Mouse (Mus musculus) CH12.LX (cell line): ENCODE measurements around the gene Sh2d6. TPM values are rescaled to one million over a fixed set of nuclear protein-coding genes. Genes with fewer than 3 reads are reported as not detected.

Source experiments
- DNase-seq: peaks from one replicate; pipeline ENCODE4 v3.0.0-alpha.2; 2013; ENCODE audit errors: extremely low read depth
- H3K27ac ChIP-seq: 2 replicates; pipeline ENCODE4 v1.5.1; 2012; ENCODE audit warnings: low read depth, mild to moderate bottlenecking, control low read depth, moderate library complexity; ENCODE audit not compliant: insufficient read depth
- H3K27me3 ChIP-seq: replicated peaks from 2 replicates; pipeline ENCODE3; 2012; ENCODE audit warnings: inconsistent platforms
- H3K36me3 ChIP-seq, 2 experiments: replicated peaks in 1 of 2; 2 replicates each; pipeline versions ENCODE3 to v1.6.1; 2012; ENCODE audit warnings: inconsistent platforms in 1 of 2, low read length in 1 of 2, mild to moderate bottlenecking in 1 of 2, mixed read lengths in 1 of 2, moderate library complexity in 1 of 2; ENCODE audit not compliant: control insufficient read depth in 1 of 2, insufficient read depth in 1 of 2
- H3K4me1 ChIP-seq, 2 experiments: 2 replicates each; pipeline ENCODE4 v1.6.1; 2012; ENCODE audit warnings: inconsistent platforms in 1 of 2, moderate library complexity in 1 of 2; ENCODE audit not compliant: insufficient read depth in 2 of 2, control insufficient read depth in 1 of 2
- H3K4me2 ChIP-seq: 2 replicates; pipeline ENCODE4 v1.6.1; 2012; ENCODE audit warnings: low read depth, mild to moderate bottlenecking, control low read depth; ENCODE audit not compliant: poor library complexity, insufficient read depth, severe bottlenecking
- H3K4me3 ChIP-seq, 3 experiments: fragments of 150-350 bp in 1 of 3; sonication (generic) in 1 of 3; replicated peaks in 1 of 3; 2 replicates each; pipeline versions ENCODE3 to v1.5.1; 2011 to 2012; ENCODE audit warnings: low read depth in 2 of 3, low read length in 2 of 3, mild to moderate bottlenecking in 2 of 3, moderate library complexity in 2 of 3, control low read depth in 1 of 3, improper control_type of control experiment in 1 of 3, inconsistent platforms in 1 of 3, mixed read lengths in 1 of 3; ENCODE audit not compliant: poor library complexity in 1 of 3
- H3K79me2 ChIP-seq: replicated peaks from 2 replicates; pipeline ENCODE4 v1.6.1; 2012; ENCODE audit warnings: mild to moderate bottlenecking, moderate library complexity; ENCODE audit not compliant: control insufficient read depth, poor library complexity, insufficient read depth, severe bottlenecking; ENCODE audit errors: extremely low read depth
- H3K9ac ChIP-seq: 2 replicates; pipeline ENCODE4 v1.6.1; 2012; ENCODE audit warnings: low read depth, mild to moderate bottlenecking, control low read depth, moderate library complexity; ENCODE audit not compliant: insufficient read depth
- H3K9me3 ChIP-seq: replicated peaks from 2 replicates; pipeline ENCODE3; 2012; ENCODE audit warnings: low read length, inconsistent platforms, mixed read lengths
- BHLHE40 ChIP-seq: IDR thresholded peaks from 2 replicates; pipeline ENCODE4 v1.6.1; 2011; ENCODE audit warnings: mild to moderate bottlenecking, low read depth, low read length, improper control_type of control experiment
- CHD1 ChIP-seq: IDR thresholded peaks from 2 replicates; pipeline ENCODE4 v1.6.1; 2012; ENCODE audit warnings: low read depth, low read length, improper control_type of control experiment, inconsistent platforms
- CHD2 ChIP-seq: IDR thresholded peaks from 2 replicates; pipeline ENCODE4 v1.6.1; 2011; ENCODE audit warnings: low read length, improper control_type of control experiment
- CTCF ChIP-seq, 2 experiments: IDR thresholded peaks in 1 of 2; conservative IDR thresholded peaks in 1 of 2; 2 replicates each; pipeline ENCODE4 v1.5.1; 2011 to 2012; ENCODE audit warnings: low read depth in 2 of 2, low read length in 2 of 2, improper control_type of control experiment in 1 of 2, inconsistent platforms in 1 of 2, mild to moderate bottlenecking in 1 of 2, moderate library complexity in 1 of 2
- E2F4 ChIP-seq: IDR thresholded peaks from 2 replicates; pipeline ENCODE4 v1.6.1; 2011; ENCODE audit warnings: low read depth, low read length, improper control_type of control experiment; ENCODE audit not compliant: insufficient replicate concordance
- ELF1 ChIP-seq: IDR thresholded peaks from 2 replicates; pipeline ENCODE4 v1.6.1; 2014; ENCODE audit warnings: low read depth, mild to moderate bottlenecking, inconsistent platforms, low read length, improper control_type of control experiment
- EP300 ChIP-seq: IDR thresholded peaks from 2 replicates; pipeline ENCODE4 v1.6.1; 2011; ENCODE audit warnings: low read length, improper control_type of control experiment
- GABPA ChIP-seq: IDR thresholded peaks from 2 replicates; pipeline ENCODE4 v1.6.1; 2012; ENCODE audit warnings: low read depth, low read length, improper control_type of control experiment, inconsistent platforms; ENCODE audit not compliant: insufficient replicate concordance
- HCFC1 ChIP-seq: IDR thresholded peaks from 2 replicates; pipeline ENCODE4 v1.6.1; 2012; ENCODE audit warnings: low read depth, mild to moderate bottlenecking, inconsistent platforms, low read length, improper control_type of control experiment
- IRF4 ChIP-seq: IDR thresholded peaks from 2 replicates; pipeline ENCODE4 v1.6.1; 2014; ENCODE audit warnings: low read depth, mild to moderate bottlenecking, inconsistent platforms, low read length, improper control_type of control experiment
- JUN ChIP-seq: IDR thresholded peaks from 2 replicates; pipeline ENCODE4 v1.6.1; 2011; ENCODE audit warnings: low read depth, mild to moderate bottlenecking, low read length, improper control_type of control experiment, moderate library complexity; ENCODE audit not compliant: insufficient read depth
- MAFK ChIP-seq: IDR thresholded peaks from 2 replicates; pipeline ENCODE4 v1.6.1; 2011; ENCODE audit warnings: low read length, improper control_type of control experiment; ENCODE audit not compliant: insufficient replicate concordance
- MAX ChIP-seq: IDR thresholded peaks from 2 replicates; pipeline ENCODE4 v1.6.1; 2011; ENCODE audit warnings: low read length, improper control_type of control experiment
- MEF2A ChIP-seq: IDR thresholded peaks from 2 replicates; pipeline ENCODE4 v1.6.1; 2014; ENCODE audit warnings: low read depth, mild to moderate bottlenecking, inconsistent platforms, low read length, improper control_type of control experiment, borderline replicate concordance
- MXI1 ChIP-seq: IDR thresholded peaks from 2 replicates; pipeline ENCODE4 v1.6.1; 2011; ENCODE audit warnings: mild to moderate bottlenecking, low read depth, low read length, improper control_type of control experiment
- NELFE ChIP-seq: IDR thresholded peaks from 2 replicates; pipeline ENCODE4 v1.6.1; 2011; ENCODE audit warnings: low read depth, low read length, improper control_type of control experiment
- NRF1 ChIP-seq: IDR thresholded peaks from 2 replicates; pipeline ENCODE4 v1.6.1; 2014; ENCODE audit warnings: low read depth, mild to moderate bottlenecking, inconsistent platforms, low read length, improper control_type of control experiment, moderate library complexity
- PAX5 ChIP-seq: IDR thresholded peaks from 2 replicates; pipeline ENCODE4 v1.6.1; 2012; ENCODE audit warnings: low read length, inconsistent platforms, mixed read lengths
- POLR2A ChIP-seq: IDR thresholded peaks from 2 replicates; pipeline ENCODE4 v1.6.1; 2011; ENCODE audit warnings: low read depth, mild to moderate bottlenecking, improper control_type of control experiment, low read length
- POLR2AphosphoS2 ChIP-seq: IDR thresholded peaks from 2 replicates; pipeline ENCODE4 v1.6.1; 2011; ENCODE audit warnings: low read depth, low read length, improper control_type of control experiment
- RAD21 ChIP-seq: IDR thresholded peaks from 2 replicates; pipeline ENCODE4 v1.6.1; 2011; ENCODE audit warnings: low read depth, mild to moderate bottlenecking, low read length, improper control_type of control experiment, moderate library complexity
- SIN3A ChIP-seq: IDR thresholded peaks from 2 replicates; pipeline ENCODE4 v1.6.1; 2012; ENCODE audit warnings: low read length, improper control_type of control experiment, inconsistent platforms
- SMC3 ChIP-seq: IDR thresholded peaks from 2 replicates; pipeline ENCODE4 v1.6.1; 2011; ENCODE audit warnings: low read depth, low read length, improper control_type of control experiment
- TBP ChIP-seq: conservative IDR thresholded peaks from 2 replicates; pipeline ENCODE4 v1.6.1; 2011; ENCODE audit warnings: low read depth, low read length, improper control_type of control experiment
- UBTF ChIP-seq: IDR thresholded peaks from 2 replicates; pipeline ENCODE4 v1.6.1; 2012; ENCODE audit warnings: low read depth, mild to moderate bottlenecking, inconsistent platforms, low read length, improper control_type of control experiment, moderate library complexity
- USF1 ChIP-seq: IDR thresholded peaks from 2 replicates; pipeline ENCODE4 v1.6.1; 2014; ENCODE audit warnings: low read depth, mild to moderate bottlenecking, inconsistent platforms, low read length, improper control_type of control experiment
- USF2 ChIP-seq: conservative IDR thresholded peaks from 2 replicates; pipeline ENCODE4 v1.6.1; 2011; ENCODE audit warnings: low read depth, low read length, improper control_type of control experiment
- ZC3H11A ChIP-seq: IDR thresholded peaks from 2 replicates; pipeline ENCODE4 v1.6.1; 2012; ENCODE audit warnings: low read depth, mild to moderate bottlenecking, inconsistent platforms, low read length, improper control_type of control experiment
- ZKSCAN1 ChIP-seq: IDR thresholded peaks from 2 replicates; pipeline ENCODE4 v1.6.1; 2012; ENCODE audit warnings: low read depth, inconsistent platforms, low read length, improper control_type of control experiment, borderline replicate concordance
- ZNF384 ChIP-seq: IDR thresholded peaks from 2 replicates; pipeline ENCODE4 v1.6.1; 2012; ENCODE audit warnings: low read depth, low read length, improper control_type of control experiment, inconsistent platforms
- dilution Hi-C: fragments of 300-500 bp; cut with MboI; formaldehyde crosslinking; loops from 2 replicates; pipeline ENCODE4 v1.14.3; 2020; ENCODE audit warnings: low sequenced_read_pairs; ENCODE audit not compliant: extremely low pct_unique_long_range_greater_than_20kb, extremely low pct_ligation_motif_present
- in situ Hi-C: fragments of 300-500 bp; cut with MboI; formaldehyde crosslinking; loops from 3 replicates; pipeline ENCODE4 v1.14.3; 2019; ENCODE audit warnings: low sequenced_read_pairs, low pct_ligation_motif_present, low pct_unique_long_range_greater_than_20kb, mixed read lengths
- polyA plus RNA-seq: library from polyadenylated mRNA; unstranded; fragments of >175 nt; gene quantifications from 2 replicates; pipeline ENCODE4 v1.2.1, GENCODE M21; 2012; ENCODE audit warnings: low read depth; ENCODE audit not compliant: insufficient read length
- total RNA-seq, 2 experiments: library from RNA; depleted of rRNA; stranded (reverse); fragments of 300-350 nt in 1 of 2; fragments of >200 nt in 1 of 2; gene quantifications; 2 replicates each; pipeline ENCODE4 v1.2.3; 2012 to 2014

Sh2d6 gene
- total and polyA plus RNA-seq, 3 experiments, result 0.78 to 4.9 (median 1.7) TPM

GRCm38 (mm10) chr6:72518842-72519241 lies 2.7 kb downstream of the Sh2d6 start:
- no peak overlapping the region for H3K4me2 ChIP-seq
- no peaks in the 10 kb centered on the region for H3K9me3 ChIP-seq
- H3K27ac ChIP-seq, result no peak overlapping the region
- dilution Hi-C loops, result no loop called here
- H3K9ac ChIP-seq, result no peak overlapping the region
- H3K4me1 ChIP-seq, result peaks cover 35 to 72% of the 10 kb centered on the region in 2 experiments
- H3K79me2 ChIP-seq, result no peaks in the 10 kb centered on the region
- DNase-seq, result no peak
- TF ChIP-seq USF1, result no peak
- no peak for TF ChIP-seq CHD1
- TF ChIP-seq BHLHE40, result no peak
- TF ChIP-seq ELF1, result no peak
- TF ChIP-seq SIN3A, result no peak
- TF ChIP-seq POLR2AphosphoS2, result no peak
- TF ChIP-seq UBTF, result no peak
- TF ChIP-seq JUN, result no peak
- no peak for TF ChIP-seq RAD21
- TF ChIP-seq MAFK, result no peak
- no peak for TF ChIP-seq IRF4
- TF ChIP-seq ZC3H11A, result no peak
- TF ChIP-seq MAX, result no peak
- TF ChIP-seq NRF1, result no peak
- no peak for TF ChIP-seq HCFC1
- TF ChIP-seq E2F4, result no peak
- TF ChIP-seq NELFE, result no peak
- TF ChIP-seq EP300, result no peak
- no peak for TF ChIP-seq ZKSCAN1
- TF ChIP-seq TBP, result no peak
- no peak overlapping the region for H3K4me3 ChIP-seq
- in situ Hi-C loops, result no loop called here
- peaks cover 0 to 17% of the 10 kb centered on the region in 2 experiments for H3K36me3 ChIP-seq
- H3K27me3 ChIP-seq, result no peaks in the 10 kb centered on the region

GRCm38 (mm10) chr6:72515644-72516043 lies 5.9 kb downstream of the Sh2d6 start:
- no peak overlapping the region for H3K4me2 ChIP-seq
- H3K4me1 ChIP-seq, result peaks cover 20 to 51% of the 10 kb centered on the region in 2 experiments
- no peaks in the 10 kb centered on the region for H3K9me3 ChIP-seq
- dilution Hi-C loops, result no loop called here
- no peaks in the 10 kb centered on the region for H3K27me3 ChIP-seq
- H3K4me3 ChIP-seq, result no peak overlapping the region
- H3K36me3 ChIP-seq, result peaks cover 0 to 17% of the 10 kb centered on the region in 2 experiments
- TF ChIP-seq SMC3 (no peak), ZNF384 (no peak), POLR2A (no peak), MXI1 (no peak), CHD2 (no peak), USF1 (no peak), GABPA (no peak), EP300 (no peak), CTCF (conservative IDR thresholded peaks at IDR 0.05 in 1 of 2, IDR thresholded peaks at IDR 0.05 in 1 of 2; ENCODE audit: low read depth in 2 of 2, low read length in 2 of 2) (no peak), NRF1 (no peak), IRF4 (no peak), USF2 (no peak), MEF2A (no peak), NELFE (no peak), CHD1 (no peak), MAFK (no peak), MAX (no peak), PAX5 (no peak)
- TF ChIP-seq, all 38 proteins: peak for 0
- H3K79me2 ChIP-seq, result no peaks in the 10 kb centered on the region
- no peak overlapping the region for H3K9ac ChIP-seq
- in situ Hi-C loops, result no loop called here
- no peak overlapping the region for H3K27ac ChIP-seq
- DNase-seq, result no peak
